Mouse (Mus musculus): ENCODE data around the gene Fgf2.

Gene Fgf2

GRCm38 (mm10) chr3:37353951-37354481 lies 5.9 kb downstream of the Fgf2 start:
- in situ Hi-C loops (cut with MboI, MseI) = no loop called here

DNA sequence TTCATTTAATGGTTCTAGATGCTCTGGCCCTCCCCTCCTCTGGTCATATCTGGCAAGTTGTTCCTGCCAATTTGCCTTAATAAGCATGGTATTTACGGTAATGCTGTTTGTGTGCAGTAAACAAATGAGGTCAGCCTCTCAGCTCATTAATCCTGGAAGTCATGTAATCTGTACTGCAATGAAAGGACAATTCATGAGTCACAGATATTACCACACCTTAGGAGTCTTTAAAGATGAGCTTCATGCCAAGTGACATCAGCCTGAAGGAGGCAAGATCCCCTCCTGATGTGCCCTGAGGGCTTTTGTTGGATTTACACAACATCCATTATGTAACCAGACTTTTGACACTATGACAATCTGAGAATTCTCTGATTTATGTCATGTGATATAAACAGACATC lies 6.6 kb downstream of the Fgf2 start:
- in situ Hi-C loops (cut with MboI, MseI) = no loop called here

GRCm38 (mm10) chr3:37360729-37361128 lies 12.6 kb downstream of the Fgf2 start:
- in situ Hi-C loops (cut with MboI, MseI) = no loop called here

GRCm38 (mm10) chr3:37365144-37365543 lies 17.0 kb downstream of the Fgf2 start:
- in situ Hi-C loops (cut with MboI, MseI) = no loop called here

GRCm38 (mm10) chr3:37365976-37366375 lies 17.8 kb downstream of the Fgf2 start:
- in situ Hi-C loops (cut with MboI, MseI) = no loop called here

DNA sequence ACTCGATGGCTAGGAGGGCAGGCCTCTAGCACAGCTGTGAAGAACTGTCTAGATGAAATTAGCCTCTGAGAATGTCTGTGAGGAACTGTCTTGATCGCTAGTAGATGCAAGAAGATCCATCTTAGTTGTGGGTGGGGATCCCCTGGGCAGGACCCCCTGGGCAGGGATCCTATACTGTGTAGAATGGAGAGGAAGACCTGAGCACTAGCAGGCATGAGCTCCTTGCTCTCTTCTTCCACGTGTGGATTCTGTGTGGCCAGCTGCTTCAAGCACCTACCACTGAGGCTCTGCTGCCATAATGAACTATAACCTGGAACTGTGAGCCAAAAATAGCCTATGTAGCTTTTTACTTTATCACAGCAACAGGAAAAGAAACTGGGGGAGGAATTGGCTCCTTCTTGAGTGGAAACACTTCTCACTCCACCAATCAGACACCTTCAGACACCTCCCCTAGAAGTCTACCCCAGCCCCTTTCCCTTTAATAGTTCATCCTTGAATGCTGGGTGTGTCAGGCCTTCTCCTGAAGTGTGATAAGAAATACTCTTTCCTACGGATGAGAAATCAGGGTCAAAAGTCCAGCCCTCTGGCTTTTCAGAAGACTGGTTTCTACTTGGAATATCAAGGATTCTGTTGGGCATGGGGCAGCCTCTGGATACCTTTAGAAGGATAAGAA lies 18.4 kb downstream of the Fgf2 start:
- in situ Hi-C loops (cut with MboI, MseI) = no loop called here

DNA sequence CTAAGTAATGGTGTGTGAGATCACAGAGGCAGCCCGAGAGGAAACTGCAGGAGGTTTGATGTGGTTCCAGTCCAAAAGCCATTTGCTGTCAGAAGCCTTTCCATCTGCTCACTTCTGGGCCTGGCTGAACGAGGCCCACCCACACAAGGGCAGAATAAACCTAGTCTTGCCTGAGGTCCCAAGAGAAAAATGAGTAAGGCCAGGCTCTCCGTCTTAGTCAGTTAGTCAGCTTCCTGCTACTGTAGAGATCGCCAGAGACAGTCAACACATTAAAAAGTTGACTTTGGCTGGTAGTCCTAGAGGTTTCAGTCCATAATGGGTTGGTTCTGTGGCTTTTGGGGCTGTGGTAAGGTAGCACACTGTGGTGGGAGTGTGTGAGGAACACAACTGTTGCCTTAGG lies 22.3 kb downstream of the Fgf2 start:
- in situ Hi-C loops (cut with MboI, MseI) = no loop called here

GRCm38 (mm10) chr3:37373712-37374111 lies 25.6 kb downstream of the Fgf2 start:
- in situ Hi-C loops (cut with MboI, MseI) = no loop called here

GRCm38 (mm10) chr3:37377926-37378325 lies 29.8 kb downstream of the Fgf2 start:
- in situ Hi-C loops (cut with MboI, MseI) = loop anchor here (5.0 kb wide), 1 partner anchor 41 kb away; no protein-coding TSS in a partner anchor

DNA sequence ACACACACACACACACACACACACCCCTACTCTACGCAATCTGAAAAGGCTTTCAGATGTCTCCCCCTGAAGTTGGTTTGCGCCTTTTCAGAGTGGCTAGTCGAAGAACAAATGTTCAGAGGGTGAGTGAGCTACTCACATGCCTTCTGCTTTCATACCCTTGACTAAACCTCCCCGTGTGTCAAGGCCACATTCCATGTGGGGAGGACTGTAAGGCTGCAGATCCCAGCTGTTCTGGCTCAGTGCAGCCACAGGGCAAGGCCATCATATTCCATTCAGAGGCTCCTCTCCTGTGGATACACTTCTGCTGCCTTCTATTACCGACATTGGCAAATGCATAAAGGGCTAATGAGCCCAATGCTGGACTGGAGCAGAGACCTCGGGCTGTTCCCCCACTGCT lies 30.3 kb downstream of the Fgf2 start:
- in situ Hi-C loops (cut with MboI, MseI) = loop anchor here (5.0 kb wide), 1 partner anchor 41 kb away; no protein-coding TSS in a partner anchor

GRCm38 (mm10) chr3:37379201-37379600 lies 31.1 kb downstream of the Fgf2 start:
- in situ Hi-C loops (cut with MboI, MseI) = loop anchor here (5.0 kb wide), 1 partner anchor 42 kb away; no protein-coding TSS in a partner anchor

DNA sequence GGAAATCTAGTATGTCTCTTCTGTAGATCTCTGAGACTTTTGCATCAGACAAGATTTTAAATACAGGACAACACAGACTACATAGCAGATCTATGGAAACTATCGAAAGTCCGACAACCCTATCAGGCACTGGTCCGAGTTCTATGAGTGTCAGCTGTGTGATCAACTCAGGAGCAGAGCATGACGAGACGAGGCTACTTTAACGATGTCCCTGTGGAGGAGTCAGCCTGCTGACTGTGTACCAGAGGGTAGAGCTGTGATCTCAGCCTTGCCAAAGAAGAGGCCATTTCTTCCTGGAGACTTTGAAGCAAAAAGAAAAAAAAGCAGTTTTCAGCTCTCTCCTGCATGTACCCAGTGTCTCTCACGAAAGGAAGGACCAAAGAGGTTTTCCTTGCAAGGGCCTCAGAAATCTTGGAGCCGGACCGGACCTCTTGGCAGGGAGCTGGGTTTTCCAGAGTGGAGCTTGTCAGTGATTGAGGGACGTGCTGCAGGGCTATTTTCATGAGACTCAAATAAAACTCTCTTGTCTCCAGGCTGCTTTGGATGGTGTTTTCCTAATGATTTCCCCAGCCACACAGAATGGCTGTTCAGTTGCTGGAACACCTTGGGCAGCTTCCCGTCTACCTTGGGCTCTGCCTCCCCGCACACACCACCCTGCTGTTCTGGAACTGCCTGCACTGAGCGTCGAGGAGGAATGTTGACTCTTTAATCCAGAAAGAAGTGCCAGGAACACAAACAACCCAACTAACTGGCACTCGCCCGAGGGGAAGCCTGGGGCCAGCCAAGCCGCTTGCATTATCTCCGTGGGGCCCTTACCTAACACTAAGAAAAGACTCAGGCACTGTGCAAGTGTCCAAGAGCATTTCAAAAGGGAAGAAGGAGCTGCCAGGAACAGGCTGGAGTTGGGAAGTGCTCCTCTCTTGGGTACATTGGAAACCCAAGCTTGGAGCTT lies 32.1 kb downstream of the Fgf2 start:
- in situ Hi-C loops (cut with MboI, MseI) = loop anchor here (5.0 kb wide), 1 partner anchor 43 kb away; no protein-coding TSS in a partner anchor

- in situ Hi-C loops (cut with MboI, MseI) = no loop called here
Observed at GRCm38 (mm10) chr3:37381457-37381856, 33.3 kb downstream of the Fgf2 start.

- in situ Hi-C loops (cut with MboI, MseI) = no loop called here
Observed at GRCm38 (mm10) chr3:37383096-37383765, 35.1 kb downstream of the Fgf2 start.

DNA sequence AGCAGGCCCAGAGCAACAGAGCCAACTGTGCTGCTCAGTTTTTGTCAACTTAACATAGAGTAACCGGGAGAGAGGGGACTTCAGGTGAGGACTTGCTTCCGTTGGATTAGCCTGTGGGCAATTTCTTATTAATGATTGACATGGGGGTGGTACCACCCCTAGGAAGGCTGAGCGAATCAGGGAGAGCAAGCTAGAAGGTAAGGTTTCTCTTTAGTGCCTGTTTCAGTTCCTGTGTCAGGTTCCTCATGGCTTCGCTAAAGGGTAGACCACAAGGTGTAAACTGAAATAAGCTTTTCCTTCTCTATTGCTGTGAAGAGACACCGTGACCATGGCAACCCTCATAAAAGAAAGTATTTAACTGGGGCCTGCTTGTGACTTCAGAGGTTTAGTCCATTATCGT lies 39.2 kb downstream of the Fgf2 start:
- in situ Hi-C loops (cut with MboI, MseI) = no loop called here

DNA sequence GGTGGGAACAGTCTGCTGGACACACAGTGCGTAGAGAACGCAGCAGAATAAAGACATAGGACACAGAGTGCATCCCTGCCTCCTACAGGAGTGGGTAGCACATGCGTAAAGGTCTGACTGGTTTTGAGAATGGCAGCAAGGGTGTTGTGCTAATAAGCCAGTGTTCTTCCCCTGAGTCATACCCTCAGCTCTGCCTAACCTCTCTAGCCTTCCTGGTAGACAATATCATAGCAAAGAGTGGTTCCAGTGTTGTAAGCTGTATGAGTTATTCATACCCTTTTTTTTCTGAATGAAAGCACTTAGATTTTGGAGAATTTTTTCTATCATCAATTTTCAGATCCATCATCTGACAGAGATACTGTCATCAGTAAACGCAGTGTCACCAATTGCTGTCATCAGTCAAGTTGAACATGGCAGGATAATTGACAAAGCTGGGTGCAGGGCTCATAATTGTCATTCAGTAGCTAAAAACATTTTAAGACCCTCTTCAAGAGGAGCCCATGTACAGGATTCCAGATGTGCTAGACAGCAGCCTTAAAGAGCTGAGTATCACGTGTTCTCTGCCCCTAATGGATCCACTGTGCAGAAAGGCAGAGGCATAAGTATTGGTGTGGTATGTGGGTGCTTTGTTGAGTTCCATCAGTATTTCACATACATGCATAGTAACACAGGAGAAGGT lies 48.9 kb downstream of the Fgf2 start:
- in situ Hi-C loops (cut with MboI, MseI) = no loop called here

GRCm38 (mm10) chr3:37397646-37398045 lies 49.5 kb downstream of the Fgf2 start:
- in situ Hi-C loops (cut with MboI, MseI) = no loop called here

DNA sequence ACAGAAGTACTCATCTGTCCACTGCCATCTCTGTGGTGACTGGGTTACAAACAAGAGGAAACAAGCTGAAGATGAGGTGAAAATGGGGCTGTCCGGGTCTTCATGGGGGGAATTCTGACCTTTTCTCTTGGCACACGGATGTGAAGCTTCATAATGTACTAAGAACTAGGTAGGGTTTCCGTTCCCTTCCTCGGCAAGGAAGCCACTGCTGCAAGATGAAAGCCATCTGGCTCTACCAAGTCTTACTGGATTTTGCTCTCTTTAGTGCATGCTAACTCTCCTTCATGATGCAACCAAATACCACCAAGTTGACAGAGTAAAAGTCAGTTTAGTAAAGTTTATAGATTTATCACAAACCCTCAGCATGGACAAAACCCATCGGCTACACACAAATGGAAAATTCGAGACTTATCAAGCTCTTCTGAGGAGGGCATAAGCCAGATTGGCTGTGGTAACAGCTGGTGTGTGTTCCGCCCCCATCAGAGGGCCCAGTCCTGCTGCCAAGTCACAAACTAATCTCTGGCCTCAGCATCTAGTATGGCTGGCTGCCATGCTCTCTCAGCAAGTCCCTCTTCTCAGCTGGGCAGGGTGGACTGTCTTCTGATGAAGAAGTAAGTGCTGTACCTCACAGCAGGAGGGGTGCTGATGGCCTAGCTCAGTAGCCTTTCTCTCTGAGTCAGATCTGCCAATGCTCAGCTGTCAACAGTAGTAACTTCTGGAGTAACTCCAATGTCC lies 50.7 kb downstream of the Fgf2 start:
- in situ Hi-C loops (cut with MboI, MseI) = no loop called here

- in situ Hi-C loops (cut with MboI, MseI) = no loop called here
Observed at GRCm38 (mm10) chr3:37401729-37402610, 53.8 kb downstream of the Fgf2 start.

DNA sequence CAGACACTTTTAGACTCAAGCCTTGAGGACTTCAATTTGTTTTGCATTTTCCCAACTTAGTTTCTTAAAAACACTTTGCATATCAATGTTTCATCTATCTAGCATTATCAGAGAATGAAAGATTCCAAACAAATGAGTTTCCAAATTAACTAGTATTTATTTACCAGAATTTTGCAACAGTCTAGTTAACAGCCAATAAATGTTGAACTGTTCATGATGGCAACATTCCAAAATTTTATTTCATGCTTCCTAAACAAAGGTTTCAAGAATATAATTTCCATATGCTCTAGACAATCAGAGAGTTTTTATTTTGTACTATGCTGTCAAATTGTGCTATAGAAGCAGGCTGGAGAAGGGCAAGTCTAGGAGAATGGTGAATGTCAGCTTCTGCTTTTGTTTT lies 59.5 kb downstream of the Fgf2 start:
- in situ Hi-C loops (cut with MboI, MseI) = no loop called here

Data from T-helper 1 cell (primary cell).